Mouse (Mus musculus) gastrocnemius, postnatal 36 days (tissue): ENCODE results near the gene Ets2. TPM values are rescaled to one million over a fixed set of nuclear protein-coding genes. Genes with fewer than 3 reads are reported as not detected.
"Not testable (repeated sequence)": the region's sequence is repeated elsewhere in the genome, so short reads cannot be mapped to it uniquely, and the experiment has no call there.

Source experiments
- DNase-seq, 2 experiments: peaks; one replicate each; pipeline ENCODE4 v3.0.0; 2022
- intact Hi-C: fragments of 180-260 bp; cut with DNase I; formaldehyde crosslinking; loops from one replicate; pipeline ENCODE4 v1.15.1; 2025
- total RNA-seq, 2 experiments: library from RNA; stranded (reverse); gene quantifications; 2 replicates each; pipeline ENCODE4 v1.2.3; 2021

Gene Ets2
- total RNA-seq, 2 experiments from 2014 or later: 29.7 to 33.0 TPM

- no peak for DNase-seq
These were observed 13.9 kb upstream of the Ets2 start for GRCm38 (mm10) chr16:95688010-95688409.

GRCm38 (mm10) chr16:95696599-95696998, 5.3 kb upstream of the Ets2 start:
- DNase-seq: no peak
- intact Hi-C loops: no loop called here

More at GRCm38 (mm10) chr16:95688010-95688409, 13.9 kb upstream of the Ets2 start:
- intact Hi-C loops: no loop called here

GRCm38 (mm10) chr16:95699721-95700120, 2.2 kb upstream of the Ets2 start:
- DNase-seq: no peak
- intact Hi-C loops: loop anchor here (5.0 kb wide), 2 partner anchors 63 to 123 kb away; no protein-coding TSS in a partner anchor

GRCm38 (mm10) chr16:95700224-95700623, 1.7 kb upstream of the Ets2 start:
- intact Hi-C loops: loop anchor here (5.0 kb wide), 2 partner anchors 62 to 122 kb away; no protein-coding TSS in a partner anchor
- no peak for DNase-seq

GRCm38 (mm10) chr16:95702562-95703545, 979 bp downstream of the Ets2 start:
- intact Hi-C loops: loop anchor here (2.0 to 5.0 kb wide), 3 partner anchors 59 to 242 kb away; no protein-coding TSS in a partner anchor

GRCm38 (mm10) chr16:95703958-95704357, 2.1 kb downstream of the Ets2 start:
- no peak for DNase-seq
- intact Hi-C loops: loop anchor here (2.0 to 5.0 kb wide), 3 partner anchors 58 to 241 kb away; no protein-coding TSS in a partner anchor

More at GRCm38 (mm10) chr16:95702562-95703545, 979 bp downstream of the Ets2 start:
- peak in 1 of 2 experiments; percentile 23 for DNase-seq

GRCm38 (mm10) chr16:95704662-95705330, 2.9 kb downstream of the Ets2 start:
- DNase-seq: no peak
- intact Hi-C loops: loop anchor here (5.0 kb wide), 2 partner anchors 58 to 118 kb away; no protein-coding TSS in a partner anchor

- DNase-seq: no peak
- intact Hi-C loops: no loop called here
These were observed 3.9 kb downstream of the Ets2 start for GRCm38 (mm10) chr16:95705771-95706170.

GRCm38 (mm10) chr16:95708211-95709004, 6.5 kb downstream of the Ets2 start:
- intact Hi-C loops: no loop called here
- no peak for DNase-seq

GRCm38 (mm10) chr16:95709175-95709574, 7.3 kb downstream of the Ets2 start:
- intact Hi-C loops: no loop called here

GRCm38 (mm10) chr16:95710129-95710528, 8.3 kb downstream of the Ets2 start:
- intact Hi-C loops: no loop called here
- DNase-seq: no peak

More at GRCm38 (mm10) chr16:95709175-95709574, 7.3 kb downstream of the Ets2 start:
- DNase-seq: no peak

- intact Hi-C loops: no loop called here
- DNase-seq: no peak
These were observed 10.2 kb downstream of the Ets2 start for GRCm38 (mm10) chr16:95712121-95712520.

GRCm38 (mm10) chr16:95713077-95713476, 11.2 kb downstream of the Ets2 start:
- DNase-seq, intact Hi-C loops: not testable (repeated sequence)

- DNase-seq: no peak
- intact Hi-C loops: no loop called here
These were observed 13.2 kb downstream of the Ets2 start for GRCm38 (mm10) chr16:95715026-95715425.

GRCm38 (mm10) chr16:95716061-95716706, 14.3 kb downstream of the Ets2 start:
- intact Hi-C loops: no loop called here
- DNase-seq: no peak

GRCm38 (mm10) chr16:95717631-95718030, 15.8 kb downstream of the Ets2 start:
- intact Hi-C loops: no loop called here
- DNase-seq: no peak

GRCm38 (mm10) chr16:95718119-95718518, 16.2 kb downstream of the Ets2 start:
- no peak for DNase-seq
- intact Hi-C loops: no loop called here

GRCm38 (mm10) chr16:95720532-95720931, 18.7 kb downstream of the Ets2 start:
- no peak for DNase-seq
- intact Hi-C loops: no loop called here

GRCm38 (mm10) chr16:95724251-95724650, 22.4 kb downstream of the Ets2 start:
- intact Hi-C loops: no loop called here
- DNase-seq: no peak

- intact Hi-C loops: no loop called here
- no peak for DNase-seq
These were observed 22.9 kb downstream of the Ets2 start for GRCm38 (mm10) chr16:95724776-95725175.
